Mouse (Mus musculus): ENCODE measurements around the gene Cdk2ap2.

GRCm38 (mm10) chr19:4093772-4094171 is 3.2 kb upstream of the Cdk2ap2 start:
- TF ChIP-seq CTCF (IDR thresholded peaks at IDR 0.05; ENCODE audit: borderline replicate concordance, insufficient read depth, low read length): no peak
- TF ChIP-seq POLR2A (IDR thresholded peaks at IDR 0.05; ENCODE audit: low read depth, low read length): no peak

Data from embryonic fibroblast, embryonic 13.5 days (primary cell).